Mouse (Mus musculus) megakaryocyte-erythroid progenitor cell, adult 5-6 weeks (primary cell): ENCODE results near the gene 4930572O03Rik. TPM values are rescaled to one million over a fixed set of nuclear protein-coding genes. Genes with fewer than 3 reads are reported as not detected.
"Not testable (repeated sequence)": the region's sequence is repeated elsewhere in the genome, so short reads cannot be mapped to it uniquely, and the experiment has no call there.

ENCODE experiments used
- ATAC-seq: replicated peaks from 2 replicates; pipeline ENCODE4 v1.8.0; 2016; ENCODE audit warnings: mild to moderate bottlenecking, inconsistent platforms; ENCODE audit not compliant: severe bottlenecking, poor library complexity, low FRiP score, low TSS enrichment
- total RNA-seq, 2 experiments: library from RNA; stranded (forward) in 1 of 2; stranded (reverse) in 1 of 2; fragments of 200-1000, 215-1000 nt in 1 of 2; fragments of >200 nt in 1 of 2; fragmentation: Nextera tagmentation in 1 of 2; gene quantifications; 2 replicates each; pipeline ENCODE4 v1.2.3; 2014 to 2017

Gene 4930572O03Rik
- total RNA-seq, 2 experiments from 2014 or later = not detected

DNA sequence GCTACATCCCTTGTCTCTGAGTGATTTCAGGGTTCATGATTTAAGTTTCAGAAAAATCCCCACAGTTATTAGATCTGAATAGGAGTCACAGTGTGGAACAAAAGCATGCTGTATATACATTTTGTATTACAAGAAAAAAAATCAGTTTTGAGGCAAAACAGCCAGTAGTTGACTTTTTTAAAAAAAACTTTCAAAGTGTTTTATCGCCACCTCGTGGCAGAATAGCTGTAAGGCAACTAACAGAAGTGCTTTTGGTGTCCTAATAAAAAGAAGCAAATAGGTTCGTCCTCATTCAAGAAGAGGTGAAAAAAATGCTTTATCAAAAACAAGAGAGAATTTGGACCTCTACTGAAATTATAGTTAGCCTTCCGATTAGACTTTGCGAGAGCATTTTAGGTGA is 26.8 kb downstream of the 4930572O03Rik start:
- ATAC-seq = not testable (repeated sequence)

- not testable (repeated sequence) for ATAC-seq
These were observed 28.7 kb downstream of the 4930572O03Rik start for GRCm38 (mm10) chr5:15628136-15628535.

DNA sequence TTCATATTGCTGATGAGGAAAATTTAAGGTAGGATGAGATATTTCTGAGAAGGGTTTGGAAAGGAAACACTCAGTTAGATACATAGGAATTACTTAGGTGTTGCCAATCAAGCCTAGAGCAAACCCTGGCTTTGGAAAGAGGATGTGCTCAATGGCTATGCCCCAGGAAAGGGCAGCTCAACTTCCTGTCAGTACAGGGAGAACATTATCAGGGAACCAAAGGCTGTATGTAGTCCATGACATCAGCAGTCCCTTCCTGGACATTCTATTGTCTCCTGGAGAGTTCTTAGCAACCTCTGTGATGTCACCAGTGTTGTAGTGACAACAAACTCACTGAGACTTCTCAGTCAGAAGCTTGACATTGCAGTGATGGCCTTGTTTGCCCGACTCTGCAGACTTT is 38.1 kb downstream of the 4930572O03Rik start, which contains the start of gene Speer4d:
Speer4d (plus strand) TSS at position 301 of the 400 bp plus-strand sequence.
- ATAC-seq = not testable (repeated sequence)

DNA sequence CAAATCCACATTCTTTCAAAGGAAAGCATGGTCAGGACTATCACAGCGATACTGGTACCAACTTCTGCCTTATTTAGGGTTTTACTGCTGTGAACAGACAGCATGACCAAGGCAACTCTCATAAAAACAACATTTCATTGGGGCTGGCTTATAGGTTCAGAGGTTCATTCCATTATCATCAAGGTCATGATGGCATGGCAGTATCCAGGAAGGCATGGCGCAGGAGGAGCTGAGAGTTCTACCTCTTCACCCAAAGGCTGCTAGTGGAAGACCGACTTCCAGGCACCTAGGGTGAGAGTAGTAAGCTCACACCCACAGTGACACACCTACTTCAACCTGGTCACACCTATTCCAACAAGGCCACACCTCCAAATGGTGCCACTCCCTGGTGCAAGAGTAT is 40.7 kb downstream of the 4930572O03Rik start:
- ATAC-seq = not testable (repeated sequence)

GRCm38 (mm10) chr5:15610695-15611094 is 46.2 kb downstream of the 4930572O03Rik start:
- ATAC-seq = not testable (repeated sequence)

GRCm38 (mm10) chr5:15606677-15607076 is 50.2 kb downstream of the 4930572O03Rik start:
- not testable (repeated sequence) for ATAC-seq

GRCm38 (mm10) chr5:15603585-15603984 is 53.3 kb downstream of the 4930572O03Rik start:
- ATAC-seq = not testable (repeated sequence)

GRCm38 (mm10) chr5:15603008-15603407 is 53.9 kb downstream of the 4930572O03Rik start:
- not testable (repeated sequence) for ATAC-seq

DNA sequence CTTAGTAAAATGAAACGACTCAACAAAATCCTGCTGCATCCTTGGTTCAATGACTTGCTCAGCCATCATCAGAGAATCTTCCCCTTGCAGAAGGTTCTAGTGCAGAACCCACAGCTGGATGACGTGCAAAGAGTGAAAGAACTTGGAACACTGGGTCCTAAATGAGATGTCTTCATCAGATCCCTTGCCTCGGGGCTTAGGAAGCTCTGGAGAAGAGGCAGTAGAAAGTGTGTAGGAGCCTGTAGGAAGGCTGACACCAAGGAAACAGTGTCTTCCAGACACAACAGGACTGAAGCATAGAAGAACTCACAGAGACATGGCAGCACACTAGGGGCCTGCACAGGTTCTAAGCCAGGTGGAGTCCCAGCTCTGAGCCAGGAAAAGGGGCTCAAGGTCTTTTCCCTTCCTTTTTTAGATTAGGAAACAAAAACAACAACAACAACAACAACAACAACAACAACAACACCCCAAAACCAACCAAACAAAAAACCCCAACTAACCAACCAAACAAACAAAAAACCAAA is 54.4 kb downstream of the 4930572O03Rik start:
- not testable (repeated sequence) for ATAC-seq

Other genes starting within 250 kb of the 4930572O03Rik start
- not detected in 2 replicates for gene Gm21149, start 180.5 kb downstream of the 4930572O03Rik start, total RNA-seq (2014; fragmentation: Nextera tagmentation)
- not detected in 2 replicates for gene Gm21149, start 180.5 kb downstream of the 4930572O03Rik start, total RNA-seq (2017)
- not detected in 2 replicates for gene Gm21190, start 127.8 kb downstream of the 4930572O03Rik start, total RNA-seq (2014; fragmentation: Nextera tagmentation)
- not detected in 2 replicates for gene Gm21190, start 127.8 kb downstream of the 4930572O03Rik start, total RNA-seq (2017)
- gene Gm21083, start 79.7 kb downstream of the 4930572O03Rik start, total RNA-seq (2014; fragmentation: Nextera tagmentation) = not detected in 2 replicates
- gene Gm21083, start 79.7 kb downstream of the 4930572O03Rik start, total RNA-seq (2017) = not detected in 2 replicates
- gene Speer4d, start 38.0 kb downstream of the 4930572O03Rik start, total RNA-seq (2014; fragmentation: Nextera tagmentation) = not detected in 2 replicates
- gene Speer4d, start 38.0 kb downstream of the 4930572O03Rik start, total RNA-seq (2017) = not detected in 2 replicates
- not detected in 2 replicates for gene Speer4c, start 57.2 kb upstream of the 4930572O03Rik start, total RNA-seq (2014; fragmentation: Nextera tagmentation)
- gene Speer4c, start 57.2 kb upstream of the 4930572O03Rik start, total RNA-seq (2017) = not detected in 2 replicates